Mouse (Mus musculus) embryonic fibroblast, embryonic 13.5 days (primary cell): ENCODE results near the gene Kcnh1. TPM values are rescaled to one million over a fixed set of nuclear protein-coding genes. Genes with fewer than 3 reads are reported as not detected.

Source experiments
- H3K27ac ChIP-seq: 2 replicates; pipeline ENCODE4 v1.5.1; 2012; ENCODE audit warnings: low read length, control low read depth, inconsistent platforms; ENCODE audit not compliant: insufficient read depth
- H3K4me1 ChIP-seq: 2 replicates; pipeline ENCODE4 v1.6.1; 2011; ENCODE audit warnings: low read length; ENCODE audit not compliant: control insufficient read depth, insufficient read depth
- H3K4me3 ChIP-seq: 2 replicates; pipeline ENCODE4 v1.5.1; 2011; ENCODE audit warnings: mild to moderate bottlenecking, control low read depth, low read length; ENCODE audit not compliant: insufficient read depth
- CTCF ChIP-seq: IDR thresholded peaks from 2 replicates; pipeline ENCODE4 v1.5.1; 2011; ENCODE audit warnings: mild to moderate bottlenecking, control low read depth, low read length, moderate library complexity, borderline replicate concordance; ENCODE audit not compliant: insufficient read depth
- POLR2A ChIP-seq: IDR thresholded peaks from 2 replicates; pipeline ENCODE4 v1.6.1; 2011; ENCODE audit warnings: low read depth, mild to moderate bottlenecking, control low read depth, low read length, moderate library complexity
- polyA plus RNA-seq: library from polyadenylated mRNA; stranded (reverse); fragments of >200 nt; gene quantifications from 2 replicates; pipeline ENCODE4 v1.2.4, GENCODE M21; 2011; ENCODE audit warnings: low read depth; ENCODE audit not compliant: missing spikeins, insufficient read length

The Kcnh1 gene
- polyA plus RNA-seq, 1 experiment, result not detected

- H3K4me3 ChIP-seq, result no peak overlapping the region
- no peak for TF ChIP-seq CTCF
- TF ChIP-seq POLR2A, result no peak
- H3K4me1 ChIP-seq, result no peaks in the 10 kb centered on the region
- H3K27ac ChIP-seq, result no peak overlapping the region
Measured at GRCm38 (mm10) chr1:192193656-192194055, 3.1 kb downstream of the Kcnh1 start.

- no peak for TF ChIP-seq POLR2A
- TF ChIP-seq CTCF, result no peak
- Histone ChIP-seq H3K4me3 (no peak overlapping the region), H3K27ac (no peak overlapping the region), H3K4me1 (no peaks in the 10 kb centered on the region)
Measured at GRCm38 (mm10) chr1:192197495-192197894, 6.9 kb downstream of the Kcnh1 start.

- Histone ChIP-seq H3K27ac (no peak overlapping the region), H3K4me1 (no peaks in the 10 kb centered on the region), H3K4me3 (no peak overlapping the region)
- no peak for TF ChIP-seq CTCF
- TF ChIP-seq POLR2A, result no peak
Measured at GRCm38 (mm10) chr1:192202936-192203335, 12.4 kb downstream of the Kcnh1 start.

GRCm38 (mm10) chr1:192207956-192208355, 17.4 kb downstream of the Kcnh1 start:
- TF ChIP-seq CTCF, result no peak
- TF ChIP-seq POLR2A, result no peak
- Histone ChIP-seq H3K4me1 (no peaks in the 10 kb centered on the region), H3K4me3 (no peak overlapping the region), H3K27ac (no peak overlapping the region)

GRCm38 (mm10) chr1:192212448-192212847, 21.9 kb downstream of the Kcnh1 start:
- TF ChIP-seq POLR2A (no peak), CTCF (no peak)
- no peak overlapping the region for H3K27ac ChIP-seq
- H3K4me3 ChIP-seq, result no peak overlapping the region
- H3K4me1 ChIP-seq, result no peaks in the 10 kb centered on the region

GRCm38 (mm10) chr1:192214666-192215065, 24.1 kb downstream of the Kcnh1 start:
- H3K27ac ChIP-seq, result no peak overlapping the region
- no peak for TF ChIP-seq CTCF
- H3K4me1 ChIP-seq, result no peaks in the 10 kb centered on the region
- no peak overlapping the region for H3K4me3 ChIP-seq

GRCm38 (mm10) chr1:192220156-192220555, 29.6 kb downstream of the Kcnh1 start:
- Histone ChIP-seq H3K27ac (no peak overlapping the region), H3K4me1 (no peaks in the 10 kb centered on the region), H3K4me3 (no peak overlapping the region)
- TF ChIP-seq POLR2A (no peak), CTCF (no peak)

GRCm38 (mm10) chr1:192224161-192224560, 33.6 kb downstream of the Kcnh1 start:
- Histone ChIP-seq H3K27ac (no peak overlapping the region), H3K4me3 (no peak overlapping the region), H3K4me1 (no peaks in the 10 kb centered on the region)
- TF ChIP-seq CTCF, result no peak
- TF ChIP-seq POLR2A, result no peak

- Histone ChIP-seq H3K4me1 (no peaks in the 10 kb centered on the region), H3K4me3 (no peak overlapping the region), H3K27ac (no peak overlapping the region)
- TF ChIP-seq CTCF (no peak), POLR2A (no peak)
Measured at GRCm38 (mm10) chr1:192232696-192233095, 42.1 kb downstream of the Kcnh1 start.

- Histone ChIP-seq H3K4me3 (no peak overlapping the region), H3K27ac (no peak overlapping the region), H3K4me1 (no peaks in the 10 kb centered on the region)
- TF ChIP-seq POLR2A (no peak), CTCF (no peak)
Measured at GRCm38 (mm10) chr1:192246836-192247235, 56.3 kb downstream of the Kcnh1 start.

GRCm38 (mm10) chr1:192259146-192259545, 68.6 kb downstream of the Kcnh1 start:
- Histone ChIP-seq H3K4me1 (no peaks in the 10 kb centered on the region), H3K4me3 (no peak overlapping the region), H3K27ac (no peak overlapping the region)
- TF ChIP-seq POLR2A, result no peak
- no peak for TF ChIP-seq CTCF
